Comparison of ENCODE assay signal across 13 mouse cellular contexts in the genomic region with DNA sequence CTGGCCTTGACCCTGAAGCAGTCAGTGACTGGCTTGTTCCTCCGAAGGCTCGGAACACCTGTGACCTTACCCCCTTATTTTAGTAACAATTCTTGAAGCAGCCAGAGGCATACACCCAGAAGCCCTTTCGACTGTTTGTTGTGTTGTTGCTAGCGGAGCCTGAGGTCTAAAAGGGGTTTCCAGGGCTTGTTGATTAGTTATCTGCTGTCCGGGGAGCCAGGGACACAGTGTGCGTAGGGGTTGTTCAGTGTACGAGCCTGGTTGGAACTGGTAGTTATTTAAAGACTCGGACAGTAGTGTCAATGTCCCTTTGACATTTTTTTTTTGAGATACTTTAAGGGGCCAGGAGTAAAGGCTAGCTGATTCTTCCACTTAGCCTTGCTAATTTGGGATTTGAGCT.
A peak's percentile ranks its signal among the peaks of the same experiment; 100 is the strongest.
DNase-seq lines count a peak whose midpoint lies in the region; ATAC-seq lines count a peak whose summit lies in the region.
"Had no signal": no experiment of that assay in that cellular context is flagged by ENCODE, and none has a peak within 500 bp of the region (broad histone marks: within the 10 kb centered on the region; RNA-seq: fewer than 3 reads in every experiment).

No protein-coding gene starts in this region.

- H3K4me1 ChIP-seq in heart, embryonic 15.5 days (replicated peaks): peaks cover 22% of the 10 kb centered on the region
- H3K4me1 ChIP-seq: forebrain, embryonic 15.5 days; midbrain, embryonic 12.5 days; stomach, embryonic 15.5 days had no signal

- peak; percentile 38 for DNase-seq in lung, postnatal 25 days (ENCODE audit: low spot score)
- no peak for DNase-seq in lung, postnatal 10 days
- peak; percentile 79 to 90 for DNase-seq in heart, adult 18-20 months
- peak; percentile 47 for DNase-seq in testis, postnatal 10 days (ENCODE audit: low spot score)
- no peak for DNase-seq in cerebellum, postnatal 25 days
- no peak for DNase-seq in c-Kit-positive CD71-positive TER-119-positive erythroid progenitor cells, embryonic 14.5 days (ENCODE audit: low spot score)
- DNase-seq: adrenal gland, postnatal 25 days; liver had no signal

- no peaks in the 10 kb centered on the region for H3K9me3 ChIP-seq in heart, embryonic 15.5 days (replicated peaks)
- H3K9me3 ChIP-seq: forebrain, embryonic 15.5 days; midbrain, embryonic 12.5 days; stomach, embryonic 15.5 days had no signal

- 27% methylated on average over 8 of the region's 8 CpGs for WGBS in heart, embryonic 15.5 days

- no peaks in the 10 kb centered on the region for H3K36me3 ChIP-seq in heart, embryonic 15.5 days
- H3K36me3 ChIP-seq: forebrain, embryonic 15.5 days; midbrain, embryonic 12.5 days; stomach, embryonic 15.5 days had no signal

- H3K9ac ChIP-seq in heart, embryonic 15.5 days: no peak overlapping the region
- H3K9ac ChIP-seq: forebrain, embryonic 15.5 days; midbrain, embryonic 12.5 days; stomach, embryonic 15.5 days had no signal

- H3K4me2 ChIP-seq in heart, embryonic 15.5 days: no peak overlapping the region
- H3K4me2 ChIP-seq: forebrain, embryonic 15.5 days; midbrain, embryonic 12.5 days; stomach, embryonic 15.5 days had no signal

- ATAC-seq in heart, embryonic 15.5 days (replicated peaks; ENCODE audit: insufficient number of reproducible peaks, insufficient read depth, low FRiP score, low read depth): peak; percentile 82
- ATAC-seq: forebrain, embryonic 15.5 days; inflammation-experienced regulatory T-cells, adult 6 months had no signal

- H3K27me3 ChIP-seq in heart, embryonic 15.5 days: no peaks in the 10 kb centered on the region
- H3K27me3 ChIP-seq: forebrain, embryonic 15.5 days; midbrain, embryonic 12.5 days; stomach, embryonic 15.5 days had no signal

- H3K27ac ChIP-seq in heart, embryonic 15.5 days: peak overlapping the region; percentile 48
- H3K27ac ChIP-seq: forebrain, embryonic 15.5 days; midbrain, embryonic 12.5 days; stomach, embryonic 15.5 days had no signal

- H3K4me3 ChIP-seq in heart, embryonic 15.5 days: no peak overlapping the region
- H3K4me3 ChIP-seq: forebrain, embryonic 15.5 days; midbrain, embryonic 12.5 days; stomach, embryonic 15.5 days had no signal

Comparison
In these comparisons a context has a peak if more than half of its experiments do, and no peak if none do; other contexts are left out.
1. DNase-seq: peak in lung, postnatal 25 days (single experiment), heart, adult 18-20 months (2 of 2) and testis, postnatal 10 days (single experiment); none in lung, postnatal 10 days (single experiment), cerebellum, postnatal 25 days (0 of 2) and c-Kit-positive CD71-positive TER-119-positive erythroid progenitor cells, embryonic 14.5 days (single experiment).